Mouse (Mus musculus) bone marrow, adult 2 months (tissue): ENCODE measurements around the gene Tnni1.

Experiments used
- CTCF ChIP-seq: fragments of 200-500 bp; IDR thresholded peaks from 2 replicates; pipeline ENCODE4 v1.5.1; 2011; ENCODE audit warnings: low read length, control low read depth; ENCODE audit not compliant: control insufficient read depth, insufficient read depth
- POLR2A ChIP-seq: fragments of 200-500 bp; IDR thresholded peaks from 2 replicates; pipeline ENCODE4 v1.6.1; 2011; ENCODE audit warnings: low read depth, mild to moderate bottlenecking, control low read depth, low read length, borderline replicate concordance; ENCODE audit not compliant: control insufficient read depth

DNA sequence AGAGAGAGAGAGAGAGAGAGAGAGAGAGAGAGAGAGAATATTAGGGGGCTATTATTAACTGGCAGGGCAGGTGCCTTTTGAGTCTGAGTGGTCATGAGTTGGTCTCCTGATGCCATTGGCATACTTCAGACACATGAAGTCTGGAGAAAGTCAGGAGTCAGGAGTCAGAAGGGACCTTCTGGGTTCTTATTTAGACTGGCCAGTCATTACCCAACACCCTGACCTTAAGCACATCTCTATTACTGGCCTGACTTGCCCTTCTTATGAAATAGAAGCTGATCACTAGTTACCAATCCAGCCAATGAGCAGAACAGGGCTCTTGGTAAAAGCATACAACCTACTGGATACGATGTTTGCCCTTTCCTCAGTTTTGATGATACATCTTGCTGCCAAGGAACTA lies 2.2 kb upstream of the Tnni1 start:
- no peak for TF ChIP-seq CTCF
- TF ChIP-seq POLR2A = no peak
